Mouse (Mus musculus) neural tube, embryonic 15.5 days (tissue): Measurements from ENCODE around the gene Aig1. TPM values are rescaled to one million over a fixed set of nuclear protein-coding genes. Genes with fewer than 3 reads are reported as not detected.

Experiments
- ATAC-seq: fragments of 200-750 bp; cut with Nextera tagmentation; 2 replicates; pipeline ENCODE4 v1.8.0; 2017; ENCODE audit warnings: mild to moderate bottlenecking, moderate TSS enrichment, moderate library complexity; ENCODE audit not compliant: low FRiP score
- H3K27ac ChIP-seq: fragments of 300-500 bp; sonication (generic); replicated peaks from 2 replicates; pipeline ENCODE4 v1.5.1; 2015; ENCODE audit warnings: mild to moderate bottlenecking, inconsistent platforms
- H3K27me3 ChIP-seq: fragments of 300-500 bp; sonication (generic); replicated peaks from 2 replicates; pipeline ENCODE4 v1.6.1; 2015; ENCODE audit warnings: inconsistent platforms
- H3K36me3 ChIP-seq: fragments of 300-500 bp; sonication (generic); 2 replicates; pipeline ENCODE4 v1.6.1; 2015; ENCODE audit warnings: inconsistent platforms
- H3K4me1 ChIP-seq: fragments of 300-500 bp; sonication (generic); 2 replicates; pipeline ENCODE4 v1.6.1; 2015; ENCODE audit warnings: inconsistent platforms
- H3K4me2 ChIP-seq: fragments of 300-500 bp; sonication (generic); 2 replicates; pipeline ENCODE4 v1.6.1; 2015; ENCODE audit warnings: inconsistent platforms, mild to moderate bottlenecking, moderate library complexity
- H3K4me3 ChIP-seq: fragments of 300-500 bp; sonication (generic); replicated peaks from 2 replicates; pipeline ENCODE4 v1.5.1; 2015; ENCODE audit warnings: mild to moderate bottlenecking, inconsistent platforms
- H3K9ac ChIP-seq: fragments of 300-500 bp; sonication (generic); replicated peaks from 2 replicates; pipeline ENCODE4 v1.6.1; 2015; ENCODE audit warnings: mild to moderate bottlenecking, inconsistent platforms
- H3K9me3 ChIP-seq: fragments of 300-500 bp; sonication (generic); replicated peaks from 2 replicates; pipeline ENCODE4 v1.6.1; 2016; ENCODE audit warnings: inconsistent platforms
- WGBS: fragments of 180-500 bp; shearing (Covaris S2); methylation state at CpG from one replicate; pipeline ENCODE4 v1.1.7; 2015; ENCODE audit warnings: mixed read lengths; 5-methylcytosine and 5-hydroxymethylcytosine counted together
- polyA plus RNA-seq: library from polyadenylated mRNA; unstranded; fragments of >200 nt; fragmentation: Nextera tagmentation; extraction: Ambion mirVana; gene quantifications from 2 replicates; pipeline ENCODE4 v1.2.1, GENCODE M21; 2015

Gene Aig1
- polyA plus RNA-seq, 1 experiment from 2014 or later: 112 TPM

DNA sequence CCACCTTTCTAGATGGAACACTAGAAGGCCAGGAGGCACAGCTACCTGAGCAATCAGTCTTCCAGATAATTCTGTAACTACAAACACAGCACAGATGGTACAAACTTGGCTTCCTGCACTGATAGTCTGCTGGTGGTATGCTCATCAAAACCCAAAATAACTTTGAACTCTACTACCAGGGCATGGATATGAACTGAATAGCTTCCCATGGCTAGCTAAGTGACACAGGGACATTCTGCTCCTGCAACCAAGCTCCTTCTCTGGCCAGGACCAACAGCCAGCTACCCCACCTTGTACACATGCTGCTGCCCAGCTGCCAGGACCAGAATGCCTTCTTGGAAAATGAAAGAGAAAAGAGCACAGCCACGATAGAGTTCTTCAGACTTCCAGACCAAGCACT lies 60.5 kb downstream of the Aig1 start:
- no peaks in the 10 kb centered on the region for H3K36me3 ChIP-seq
- WGBS: 94% methylated on average over 1 of the region's 1 CpGs
- ATAC-seq: no peak

DNA sequence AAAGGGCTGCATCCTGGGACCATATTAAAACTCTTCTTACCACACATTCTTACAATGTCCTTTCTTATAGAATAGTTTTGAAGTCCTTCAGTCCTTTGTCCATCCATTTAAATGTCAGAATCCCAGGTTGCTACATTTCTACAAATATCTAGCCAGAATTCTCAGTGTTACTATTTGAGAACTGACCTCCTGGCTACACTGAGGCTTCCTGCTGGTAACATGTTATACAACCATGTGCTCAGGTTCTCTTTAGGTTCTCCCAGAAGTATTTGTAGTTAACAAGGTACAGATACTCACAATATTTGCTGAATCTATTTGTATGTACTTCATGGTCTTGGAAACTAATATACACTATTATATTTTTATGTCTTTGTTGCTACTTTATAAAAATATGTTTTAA lies 62.0 kb downstream of the Aig1 start:
- no peak for ATAC-seq
- no peak overlapping the region for H3K9ac ChIP-seq
- no peaks in the 10 kb centered on the region for H3K9me3 ChIP-seq
- H3K36me3 ChIP-seq: 0 out of 2 replicates have a peak, but pooled peaks cover under 1% of the 10 kb centered on the region
- no peaks in the 10 kb centered on the region for H3K27me3 ChIP-seq
- H3K4me3 ChIP-seq: no peak overlapping the region
- no peak overlapping the region for H3K27ac ChIP-seq
- H3K4me1 ChIP-seq: peaks cover 4% of the 10 kb centered on the region; the same call in 1 of the 2 replicates
- no peak overlapping the region for H3K4me2 ChIP-seq

More for the DNA sequence above, 60.5 kb downstream of the Aig1 start:
- H3K9ac ChIP-seq: no peak overlapping the region
- no peaks in the 10 kb centered on the region for H3K9me3 ChIP-seq
- no peak overlapping the region for H3K4me2 ChIP-seq
- no peaks in the 10 kb centered on the region for H3K27me3 ChIP-seq
- H3K4me3 ChIP-seq: no peak overlapping the region
- H3K27ac ChIP-seq: no peak overlapping the region
- H3K4me1 ChIP-seq: peaks cover 4% of the 10 kb centered on the region; the same call in 1 of the 2 replicates

GRCm38 (mm10) chr10:13801296-13801695 lies 67.5 kb downstream of the Aig1 start:
- Histone ChIP-seq H3K36me3 (peaks cover 26% of the 10 kb centered on the region), H3K9me3 (no peaks in the 10 kb centered on the region), H3K9ac (no peak overlapping the region), H3K27me3 (no peaks in the 10 kb centered on the region), H3K4me2 (no peak overlapping the region), H3K27ac (no peak overlapping the region), H3K4me3 (no peak overlapping the region), H3K4me1 (peaks cover 4% of the 10 kb centered on the region; the same call in 1 of the 2 replicates)
- no peak for ATAC-seq
- WGBS: 95% methylated on average over 5 of the region's 5 CpGs

DNA sequence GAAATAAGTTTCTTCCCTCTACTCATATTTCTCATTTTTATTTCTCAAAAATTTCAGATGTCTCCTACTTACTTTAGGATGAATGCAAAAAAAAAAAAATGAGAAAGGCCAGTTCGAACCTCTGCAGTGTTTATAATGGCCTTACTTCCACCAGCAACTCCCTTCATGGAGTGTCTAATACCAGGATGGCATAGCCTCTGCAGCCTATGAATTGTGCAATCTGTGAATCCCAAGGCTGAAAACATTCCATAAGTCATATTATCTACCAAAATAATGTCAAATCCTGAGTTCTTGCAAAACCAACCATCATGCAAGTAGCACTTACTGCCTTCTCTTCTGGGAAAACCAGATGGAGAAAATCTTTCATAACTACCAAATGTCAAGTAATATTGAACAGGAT lies 75.3 kb downstream of the Aig1 start:
- Histone ChIP-seq H3K27ac (no peak overlapping the region), H3K4me3 (no peak overlapping the region), H3K4me1 (no peaks in the 10 kb centered on the region), H3K36me3 (peaks cover 29% of the 10 kb centered on the region), H3K9ac (no peak overlapping the region), H3K4me2 (no peak overlapping the region), H3K27me3 (no peaks in the 10 kb centered on the region), H3K9me3 (no peaks in the 10 kb centered on the region)
- WGBS: 94% methylated on average over 1 of the region's 1 CpGs
- no peak for ATAC-seq

DNA sequence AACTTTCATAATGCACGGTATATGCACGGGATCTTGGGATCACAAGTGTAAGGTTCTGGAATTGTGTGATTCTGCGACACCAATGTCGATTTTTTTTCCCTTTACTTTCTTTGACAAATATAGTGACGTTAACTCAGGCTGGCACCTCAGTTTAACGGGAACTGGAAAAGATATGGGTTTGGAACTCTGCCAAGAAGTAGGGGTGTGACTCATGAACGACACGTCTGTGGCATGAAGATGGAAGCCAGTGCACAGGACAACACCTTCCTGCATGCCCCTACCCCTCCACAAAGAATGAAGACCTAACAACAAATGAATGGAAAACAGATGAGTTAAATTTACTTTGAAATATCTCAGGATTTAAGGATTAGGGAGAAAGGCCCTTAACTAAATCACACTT lies 76.0 kb downstream of the Aig1 start:
- Histone ChIP-seq H3K36me3 (peaks cover 30% of the 10 kb centered on the region), H3K27ac (no peak overlapping the region), H3K9me3 (no peaks in the 10 kb centered on the region), H3K9ac (no peak overlapping the region), H3K4me2 (no peak overlapping the region), H3K27me3 (no peaks in the 10 kb centered on the region), H3K4me1 (no peaks in the 10 kb centered on the region), H3K4me3 (no peak overlapping the region)
- WGBS: 84% methylated on average over 8 of the region's 8 CpGs
- ATAC-seq: no peak

GRCm38 (mm10) chr10:13789604-13790003 lies 79.2 kb downstream of the Aig1 start:
- no peak overlapping the region for H3K27ac ChIP-seq
- H3K36me3 ChIP-seq: peaks cover 23% of the 10 kb centered on the region; the same call in 1 of the 2 replicates
- no peaks in the 10 kb centered on the region for H3K4me1 ChIP-seq
- H3K27me3 ChIP-seq: no peaks in the 10 kb centered on the region
- no peak overlapping the region for H3K9ac ChIP-seq
- H3K9me3 ChIP-seq: no peaks in the 10 kb centered on the region
- H3K4me3 ChIP-seq: no peak overlapping the region
- no peak overlapping the region for H3K4me2 ChIP-seq
- whole genome bisulfite sequencing: 95% methylated on average over 1 of the region's 1 CpGs
- no peak for ATAC-seq

DNA sequence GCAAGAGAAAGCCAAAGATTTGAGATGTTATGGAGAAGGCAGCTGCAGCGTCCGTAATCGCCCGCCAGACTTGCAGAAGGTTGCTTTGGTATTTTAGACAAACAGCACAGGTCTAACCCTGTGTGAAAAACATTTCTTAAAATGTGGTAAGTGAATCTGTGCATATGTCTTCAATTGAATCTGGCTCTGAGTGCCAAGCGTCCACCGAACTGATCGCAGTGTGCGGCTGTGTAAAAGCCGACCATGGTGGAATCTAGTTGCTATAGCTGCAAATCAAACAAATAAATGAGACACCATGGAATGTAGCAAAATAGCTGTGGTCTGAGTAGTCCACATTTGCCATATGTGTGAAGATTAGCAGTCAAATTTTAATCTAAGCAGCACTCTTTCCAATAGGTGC lies 80.7 kb downstream of the Aig1 start:
- no peaks in the 10 kb centered on the region for H3K27me3 ChIP-seq
- ATAC-seq: no peak
- no peak overlapping the region for H3K4me3 ChIP-seq
- H3K4me2 ChIP-seq: no peak overlapping the region
- H3K9me3 ChIP-seq: no peaks in the 10 kb centered on the region
- H3K9ac ChIP-seq: no peak overlapping the region
- H3K36me3 ChIP-seq: peaks cover 18% of the 10 kb centered on the region; the same call in 1 of the 2 replicates
- no peaks in the 10 kb centered on the region for H3K4me1 ChIP-seq
- 91% methylated on average over 9 of the region's 9 CpGs for WGBS
- H3K27ac ChIP-seq: no peak overlapping the region

DNA sequence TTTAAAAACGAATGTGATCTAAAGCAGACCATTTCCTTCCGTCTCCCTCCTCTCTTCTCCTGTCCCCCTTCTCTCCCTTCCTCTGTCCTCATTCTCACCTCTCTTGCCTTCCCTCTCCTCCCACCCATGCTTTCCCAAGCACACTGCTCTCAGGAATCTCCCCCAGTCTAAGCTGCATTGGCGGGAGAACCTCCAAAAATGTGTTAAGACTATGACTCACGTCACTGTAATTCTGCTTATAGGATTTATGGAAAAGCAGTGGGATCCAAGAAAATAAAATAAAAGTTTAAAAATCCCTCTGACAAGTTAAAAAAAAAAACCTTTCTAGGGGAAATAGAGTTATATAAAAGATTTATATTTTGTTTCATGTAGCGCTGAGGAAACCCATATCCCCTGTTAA lies 86.0 kb downstream of the Aig1 start:
- Histone ChIP-seq H3K4me2 (no peak overlapping the region), H3K27ac (no peak overlapping the region), H3K27me3 (no peaks in the 10 kb centered on the region), H3K4me3 (no peak overlapping the region), H3K4me1 (no peaks in the 10 kb centered on the region), H3K9ac (no peak overlapping the region), H3K9me3 (no peaks in the 10 kb centered on the region), H3K36me3 (peaks cover 8% of the 10 kb centered on the region; the same call in 1 of the 2 replicates)
- no peak for ATAC-seq
- 84% methylated on average over 5 of the region's 5 CpGs for WGBS

DNA sequence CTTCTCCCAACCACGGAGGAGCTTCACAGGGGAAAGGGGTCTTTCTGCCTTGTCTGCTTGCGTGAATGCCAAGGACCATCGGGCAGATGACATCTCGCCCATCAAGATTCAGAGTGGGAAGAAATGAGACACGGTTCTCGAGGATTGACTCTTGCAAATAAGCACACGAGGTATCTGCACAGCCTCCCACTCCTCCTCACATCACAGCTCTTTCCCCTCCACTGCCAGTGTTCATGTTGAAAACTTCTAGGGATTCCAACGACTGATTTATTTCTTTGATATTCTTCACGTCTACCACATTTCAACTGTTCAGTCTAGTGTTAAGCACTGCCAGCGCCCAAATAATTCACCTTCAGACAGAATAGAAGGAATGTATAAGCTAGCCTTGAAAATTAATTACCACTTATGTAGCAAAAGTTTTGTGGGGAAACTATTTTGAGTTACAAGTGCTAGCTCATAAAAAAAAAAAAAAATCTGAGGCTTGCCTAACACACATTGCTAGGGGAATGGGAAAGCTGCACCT lies 86.5 kb downstream of the Aig1 start:
- Histone ChIP-seq H3K4me2 (no peak overlapping the region), H3K4me1 (no peaks in the 10 kb centered on the region), H3K9me3 (no peaks in the 10 kb centered on the region), H3K4me3 (no peak overlapping the region), H3K27ac (no peak overlapping the region), H3K9ac (no peak overlapping the region), H3K36me3 (0 out of 2 replicates have a peak, but pooled peaks cover 7% of the 10 kb centered on the region), H3K27me3 (no peaks in the 10 kb centered on the region)
- ATAC-seq: no peak
- 88% methylated on average over 10 of the region's 10 CpGs for WGBS

- Histone ChIP-seq H3K9ac (no peak overlapping the region), H3K27me3 (no peaks in the 10 kb centered on the region), H3K36me3 (peaks cover 7% of the 10 kb centered on the region; the same call in 1 of the 2 replicates), H3K4me2 (no peak overlapping the region), H3K4me1 (no peaks in the 10 kb centered on the region), H3K9me3 (no peaks in the 10 kb centered on the region), H3K4me3 (no peak overlapping the region), H3K27ac (no peak overlapping the region)
- ATAC-seq: no peak
- WGBS: 80% methylated on average over 3 of the region's 3 CpGs
Measured at GRCm38 (mm10) chr10:13776014-13776413, 92.8 kb downstream of the Aig1 start.

- WGBS: 95% methylated on average over 2 of the region's 2 CpGs
- Histone ChIP-seq H3K4me2 (no peak overlapping the region), H3K36me3 (peaks cover 4% of the 10 kb centered on the region; the same call in 1 of the 2 replicates), H3K9me3 (no peaks in the 10 kb centered on the region), H3K4me3 (no peak overlapping the region), H3K27ac (no peak overlapping the region), H3K27me3 (no peaks in the 10 kb centered on the region), H3K4me1 (no peaks in the 10 kb centered on the region), H3K9ac (no peak overlapping the region)
- ATAC-seq: no peak
Measured at GRCm38 (mm10) chr10:13775411-13775810, 93.4 kb downstream of the Aig1 start.

GRCm38 (mm10) chr10:13774910-13775309 lies 93.9 kb downstream of the Aig1 start:
- no peak for ATAC-seq
- Histone ChIP-seq H3K36me3 (peaks cover 4% of the 10 kb centered on the region; the same call in 1 of the 2 replicates), H3K9me3 (no peaks in the 10 kb centered on the region), H3K27ac (no peak overlapping the region), H3K4me1 (no peaks in the 10 kb centered on the region), H3K27me3 (no peaks in the 10 kb centered on the region), H3K9ac (no peak overlapping the region), H3K4me2 (no peak overlapping the region), H3K4me3 (no peak overlapping the region)
- 90% methylated on average over 3 of the region's 3 CpGs for WGBS
